Mouse (Mus musculus) heart, adult 2 months (tissue): ENCODE measurements around the gene Nemp2.

Experiments
- EP300 ChIP-seq: fragments of 200-500 bp; IDR thresholded peaks from 2 replicates; pipeline ENCODE4 v1.6.1; 2011; ENCODE audit warnings: low read depth, low read length, control low read depth; ENCODE audit not compliant: insufficient read depth
- POLR2A ChIP-seq: fragments of 200-500 bp; IDR thresholded peaks from 2 replicates; pipeline ENCODE4 v1.6.1; 2011; ENCODE audit warnings: mild to moderate bottlenecking, low read depth, low read length, control low read depth; ENCODE audit not compliant: insufficient read depth

DNA sequence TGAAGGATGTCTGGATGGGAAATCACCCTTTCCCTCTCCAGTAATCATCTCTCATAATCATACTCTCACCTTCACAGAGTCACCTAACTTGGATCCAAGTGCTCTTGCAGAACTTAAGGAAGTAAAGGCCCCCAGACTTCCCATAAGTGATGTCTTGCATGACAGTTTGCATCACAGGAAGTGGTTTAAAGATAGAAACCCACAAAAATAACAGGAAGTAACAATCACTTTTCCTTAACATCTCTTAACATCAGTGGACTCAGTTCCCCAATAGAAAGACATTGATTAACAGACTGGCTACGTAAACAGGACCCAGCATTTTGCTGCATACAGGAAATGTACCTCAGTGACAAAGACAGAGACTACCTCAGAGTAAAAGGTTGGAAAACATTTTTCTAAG, 22.9 kb downstream of the Nemp2 start:
- TF ChIP-seq EP300 (no peak), POLR2A (no peak)
